Mouse (Mus musculus): ENCODE data around the gene Olfr368. TPM values are rescaled to one million over a fixed set of nuclear protein-coding genes. Genes with fewer than 3 reads are reported as not detected.

Gene Olfr368
- total and polyA plus RNA-seq, 2 experiments from 2014 or later: not detected

DNA sequence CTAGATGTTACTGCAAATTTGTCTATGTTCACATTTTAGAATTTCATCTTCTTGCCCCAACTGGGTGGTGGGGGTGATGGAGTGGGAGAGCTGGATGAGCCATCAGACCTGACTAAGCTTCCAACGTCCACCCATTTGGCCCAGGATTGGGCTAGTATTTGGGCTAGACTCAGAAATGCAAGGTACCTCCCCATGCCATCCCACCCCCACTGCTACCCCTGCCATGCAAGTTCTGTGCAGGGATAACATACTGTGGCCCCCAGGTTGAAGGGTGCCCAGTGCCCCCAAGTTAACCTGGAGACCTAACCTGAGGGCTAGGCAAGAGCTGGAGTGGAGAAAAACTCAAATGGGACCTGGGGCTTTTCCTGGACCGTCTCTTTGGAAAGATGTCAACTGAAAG, 33.6 kb downstream of the Olfr368 start:
- no peak for DNase-seq (ENCODE audit: low spot score)
- WGBS: 94% methylated on average over 2 of the region's 2 CpGs
- no peak overlapping the region for H3K27ac ChIP-seq
- H3K9ac ChIP-seq (replicated peaks; ENCODE audit: low read length): no peak overlapping the region
- peaks cover 8% of the 10 kb centered on the region for H3K36me3 ChIP-seq (ENCODE audit: insufficient read depth, low read length)
- TF ChIP-seq CTCF (IDR thresholded peaks at IDR 0.05; ENCODE audit: low read depth): no peak
- no peaks in the 10 kb centered on the region for H3K27me3 ChIP-seq (ENCODE audit: insufficient read depth, low read length)
- no peaks in the 10 kb centered on the region for H3K9me3 ChIP-seq (ENCODE audit: low read length)
- H3K4me3 ChIP-seq (ENCODE audit: low read length): no peak overlapping the region
- H3K4me2 ChIP-seq (ENCODE audit: low read depth, low read length): peak overlapping the region; percentile 61; the same call in 1 of the 2 replicates
- ATAC-seq: no peak
- H3K4me1 ChIP-seq (ENCODE audit: insufficient read depth, low read length): peaks cover 5% of the 10 kb centered on the region; the same call in 1 of the 2 replicates

DNA sequence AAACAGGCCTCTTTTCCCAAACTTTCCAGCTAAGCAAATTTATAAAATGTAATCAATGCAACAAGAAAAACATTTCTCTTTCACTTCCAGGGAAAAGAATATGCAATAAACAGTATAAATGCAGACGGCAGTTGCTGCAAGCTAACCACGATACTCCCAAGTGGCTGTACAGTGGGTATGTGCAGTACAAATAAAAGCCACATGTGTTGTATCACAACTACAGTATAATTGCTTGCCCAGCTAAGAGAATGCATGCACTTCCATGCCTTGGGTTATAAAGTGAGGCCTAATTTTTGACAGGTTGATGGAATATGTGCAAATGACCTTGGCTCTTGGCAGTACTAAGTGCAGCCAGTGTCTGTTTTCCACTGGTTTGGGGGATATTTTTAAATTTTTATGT, 44.3 kb downstream of the Olfr368 start:
- H3K4me3 ChIP-seq (ENCODE audit: low read length): no peak overlapping the region
- no peak for TF ChIP-seq CTCF (IDR thresholded peaks at IDR 0.05; ENCODE audit: low read depth)
- H3K27ac ChIP-seq: no peak overlapping the region
- H3K9me3 ChIP-seq (ENCODE audit: low read length): no peaks in the 10 kb centered on the region
- no peaks in the 10 kb centered on the region for H3K4me1 ChIP-seq (ENCODE audit: insufficient read depth, low read length)
- H3K27me3 ChIP-seq (ENCODE audit: insufficient read depth, low read length): no peaks in the 10 kb centered on the region
- ATAC-seq: no peak
- H3K4me2 ChIP-seq (ENCODE audit: low read depth, low read length): no peak overlapping the region
- H3K36me3 ChIP-seq (ENCODE audit: insufficient read depth, low read length): peaks cover 5% of the 10 kb centered on the region; the same call in 1 of the 2 replicates
- 89% methylated on average over 2 of the region's 2 CpGs for WGBS
- no peak overlapping the region for H3K9ac ChIP-seq (replicated peaks; ENCODE audit: low read length)
- no peak for DNase-seq (ENCODE audit: low spot score)

DNA sequence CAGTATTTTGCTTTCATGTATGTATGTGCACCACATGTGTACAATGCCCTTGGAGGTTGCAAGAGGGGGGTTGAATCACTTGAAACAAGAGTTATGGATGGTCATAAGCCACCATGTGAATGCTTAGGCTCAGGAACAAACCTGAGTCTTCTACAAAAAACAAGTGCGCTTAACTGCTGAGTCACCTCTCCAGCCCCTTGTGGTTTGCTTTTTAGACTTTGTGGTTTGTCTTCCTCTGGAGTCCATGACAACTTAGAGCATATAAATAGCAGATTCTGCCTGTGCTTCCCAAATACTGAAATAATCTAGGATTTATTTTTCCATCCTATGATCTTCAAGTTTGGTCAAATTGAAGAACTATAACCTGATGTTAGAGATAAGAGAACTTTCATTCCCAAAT, 49.7 kb downstream of the Olfr368 start:
- peaks cover 21% of the 10 kb centered on the region for H3K36me3 ChIP-seq (ENCODE audit: insufficient read depth, low read length)
- no peaks in the 10 kb centered on the region for H3K9me3 ChIP-seq (ENCODE audit: low read length)
- no peak for ATAC-seq
- H3K4me2 ChIP-seq (ENCODE audit: low read depth, low read length): no peak overlapping the region
- no peak overlapping the region for H3K4me3 ChIP-seq (ENCODE audit: low read length)
- H3K27me3 ChIP-seq (ENCODE audit: insufficient read depth, low read length): no peaks in the 10 kb centered on the region
- DNase-seq (ENCODE audit: low spot score): no peak
- no peaks in the 10 kb centered on the region for H3K4me1 ChIP-seq (ENCODE audit: insufficient read depth, low read length)
- H3K27ac ChIP-seq: no peak overlapping the region
- TF ChIP-seq CTCF (IDR thresholded peaks at IDR 0.05; ENCODE audit: low read depth): no peak
- 92% methylated on average over 1 of the region's 1 CpGs for WGBS
- no peak overlapping the region for H3K9ac ChIP-seq (replicated peaks; ENCODE audit: low read length)

GRCm38 (mm10) chr2:37380189-37380588, 53.9 kb downstream of the Olfr368 start:
- WGBS: 61% methylated on average over 2 of the region's 2 CpGs

More at GRCm38 (mm10) chr2:37380189-37380588, 53.9 kb downstream of the Olfr368 start:
- Histone ChIP-seq H3K9ac (replicated peaks; ENCODE audit: low read length) (no peak overlapping the region), H3K27me3 (ENCODE audit: insufficient read depth, low read length) (no peaks in the 10 kb centered on the region), H3K9me3 (ENCODE audit: low read length) (no peaks in the 10 kb centered on the region), H3K4me1 (ENCODE audit: insufficient read depth, low read length) (no peaks in the 10 kb centered on the region), H3K27ac (no peak overlapping the region), H3K4me2 (ENCODE audit: low read depth, low read length) (no peak overlapping the region), H3K36me3 (ENCODE audit: insufficient read depth, low read length) (peaks cover 34% of the 10 kb centered on the region), H3K4me3 (ENCODE audit: low read length) (no peak overlapping the region)
- ATAC-seq (0 out of 2 replicates have a peak, but pooled peaks have one; percentile 56), DNase-seq (ENCODE audit: low spot score) (peak; percentile 76)
- peak; percentile 79 for TF ChIP-seq CTCF (IDR thresholded peaks at IDR 0.05; ENCODE audit: low read depth)

Other genes with a start within 250 kb of the Olfr368 start
- not detected in 2 replicates for gene Olfr361, start 237.2 kb upstream of the Olfr368 start, total RNA-seq (2014; rRNA removed)
- not detected in 2 replicates for gene Olfr361, start 237.2 kb upstream of the Olfr368 start, polyA plus RNA-seq (2015; fragmentation: Nextera tagmentation; extraction: Ambion mirVana)
- not detected in 2 replicates for gene Olfr362, start 208.6 kb upstream of the Olfr368 start, total RNA-seq (2014; rRNA removed)
- gene Olfr362, start 208.6 kb upstream of the Olfr368 start, polyA plus RNA-seq (2015; fragmentation: Nextera tagmentation; extraction: Ambion mirVana): not detected in 2 replicates
- gene Olfr364-ps1, start 187.2 kb upstream of the Olfr368 start, total RNA-seq (2014; rRNA removed): not detected in 2 replicates
- gene Olfr364-ps1, start 187.2 kb upstream of the Olfr368 start, polyA plus RNA-seq (2015; fragmentation: Nextera tagmentation; extraction: Ambion mirVana): not detected in 2 replicates
- not detected in 2 replicates for gene Olfr365, start 138.3 kb upstream of the Olfr368 start, total RNA-seq (2014; rRNA removed)
- gene Olfr365, start 138.3 kb upstream of the Olfr368 start, polyA plus RNA-seq (2015; fragmentation: Nextera tagmentation; extraction: Ambion mirVana): not detected in 2 replicates
- gene Olfr366, start 114.9 kb upstream of the Olfr368 start, total RNA-seq (2014; rRNA removed): not detected in 2 replicates
- gene Olfr366, start 114.9 kb upstream of the Olfr368 start, polyA plus RNA-seq (2015; fragmentation: Nextera tagmentation; extraction: Ambion mirVana): not detected in 2 replicates
- 33.5 and 35.9 TPM in 2 replicates for gene Pdcl, start 32.8 kb downstream of the Olfr368 start, total RNA-seq (2014; rRNA removed)
- 39.9 and 41.1 TPM in 2 replicates for gene Pdcl, start 32.8 kb downstream of the Olfr368 start, polyA plus RNA-seq (2015; fragmentation: Nextera tagmentation; extraction: Ambion mirVana)
- 43.0 and 47.9 TPM in 2 replicates for gene Rc3h2, start 96.4 kb downstream of the Olfr368 start, total RNA-seq (2014; rRNA removed)
- gene Rc3h2, start 96.4 kb downstream of the Olfr368 start, polyA plus RNA-seq (2015; fragmentation: Nextera tagmentation; extraction: Ambion mirVana): 10.7 and 11.3 TPM in 2 replicates
- 9.8 and 13.4 TPM in 2 replicates for gene Zbtb26, start 116.6 kb downstream of the Olfr368 start, total RNA-seq (2014; rRNA removed)
- 2.0 and 2.4 TPM in 2 replicates for gene Zbtb26, start 116.6 kb downstream of the Olfr368 start, polyA plus RNA-seq (2015; fragmentation: Nextera tagmentation; extraction: Ambion mirVana)
- 23.5 and 24.5 TPM in 2 replicates for gene Zbtb6, start 116.7 kb downstream of the Olfr368 start, total RNA-seq (2014; rRNA removed)
- 6.6 and 7.7 TPM in 2 replicates for gene Zbtb6, start 116.7 kb downstream of the Olfr368 start, polyA plus RNA-seq (2015; fragmentation: Nextera tagmentation; extraction: Ambion mirVana)
- 55.2 and 60.8 TPM in 2 replicates for gene Rabgap1, start 116.8 kb downstream of the Olfr368 start, total RNA-seq (2014; rRNA removed)
- 46.9 and 51.0 TPM in 2 replicates for gene Rabgap1, start 116.8 kb downstream of the Olfr368 start, polyA plus RNA-seq (2015; fragmentation: Nextera tagmentation; extraction: Ambion mirVana)
- gene Gpr21, start 189.8 kb downstream of the Olfr368 start, total RNA-seq (2014; rRNA removed): 22.5 and 25.0 TPM in 2 replicates
- 8.8 and 9.1 TPM in 2 replicates for gene Gpr21, start 189.8 kb downstream of the Olfr368 start, polyA plus RNA-seq (2015; fragmentation: Nextera tagmentation; extraction: Ambion mirVana)

Data from hindbrain, postnatal 0 days (tissue).